Mouse (Mus musculus): ENCODE measurements around the gene Atg10. TPM values are rescaled to one million over a fixed set of nuclear protein-coding genes. Genes with fewer than 3 reads are reported as not detected.

Atg10 gene
- polyA plus RNA-seq, 1 experiment from 2014 or later = 7.3 TPM

DNA sequence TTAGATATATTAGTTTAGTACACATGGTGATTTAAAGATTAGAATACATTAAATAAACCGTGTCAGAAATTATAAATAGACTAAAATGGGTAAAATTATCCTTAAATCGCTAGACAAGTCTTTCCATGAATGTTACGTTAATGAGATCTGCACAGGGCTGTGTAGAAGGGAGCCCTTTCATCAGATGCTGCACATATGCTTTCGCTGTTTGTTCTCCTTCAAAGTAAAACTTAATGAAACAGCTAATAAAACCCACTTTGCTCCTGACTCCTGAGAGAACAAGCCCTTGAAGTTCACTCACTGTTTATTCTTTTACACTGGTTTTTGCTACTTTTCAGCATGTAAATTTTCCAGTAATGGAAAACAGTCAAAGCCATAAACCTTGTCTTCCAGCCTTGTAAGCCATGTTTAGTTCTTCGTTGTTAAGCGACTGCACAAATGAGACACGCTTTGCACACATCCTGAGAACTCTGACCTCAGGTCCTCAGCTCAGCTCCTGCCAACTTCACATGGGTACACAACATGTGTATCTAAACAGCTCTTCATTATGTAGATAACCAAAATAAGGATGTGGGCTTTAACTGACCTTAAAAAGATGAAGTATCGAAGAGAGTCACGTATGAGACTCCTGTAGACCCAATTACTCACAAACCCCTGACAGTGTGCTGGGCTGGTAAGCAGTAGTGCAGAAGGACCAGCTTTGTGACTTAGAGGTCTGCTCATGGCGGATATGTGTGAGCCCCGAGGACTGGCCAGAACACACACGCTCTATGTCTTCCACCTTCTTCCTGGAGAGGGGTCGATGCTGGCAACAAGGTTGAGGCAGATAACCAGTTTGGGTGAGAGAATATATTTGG, 36.2 kb downstream of the Atg10 start:
- H3K27ac ChIP-seq = no peak overlapping the region
- WGBS (ENCODE audit: missing documents) = 96% methylated on average over 13 of the region's 13 CpGs
- H3K4me3 ChIP-seq (ENCODE audit: inconsistent target) = no peak overlapping the region
- H3K36me3 ChIP-seq (ENCODE audit: inconsistent target) = no peaks in the 10 kb centered on the region
- H3K79me2 ChIP-seq (ENCODE audit: inconsistent target) = no peaks in the 10 kb centered on the region

DNA sequence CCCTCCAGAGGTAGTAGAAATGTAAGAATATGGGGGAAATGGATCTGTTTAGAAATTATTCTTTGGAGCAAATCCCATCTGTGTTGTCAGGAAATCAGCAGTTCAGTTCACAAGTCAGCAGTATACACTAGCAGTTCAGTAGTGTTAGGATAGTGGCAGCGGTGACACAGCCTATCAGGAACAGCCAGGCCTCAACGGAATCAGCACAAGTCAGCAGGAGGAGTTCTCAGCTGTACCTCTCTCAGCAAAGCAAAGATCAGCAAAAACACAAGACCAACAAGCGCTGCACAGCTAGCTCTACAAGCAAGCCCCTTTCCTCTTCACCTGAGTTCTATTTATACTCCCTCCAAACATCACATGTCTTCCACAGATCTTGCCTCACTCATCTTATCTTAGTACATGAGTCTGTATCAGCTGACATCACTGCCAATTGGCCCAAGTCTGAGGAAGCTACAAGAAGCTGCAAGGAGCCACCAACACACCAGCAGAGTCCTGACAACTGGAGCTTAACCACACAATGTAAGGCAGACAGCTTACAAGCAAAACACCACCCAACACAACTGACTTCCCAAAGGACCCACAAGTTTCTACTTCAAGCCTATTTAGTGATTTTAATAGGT, 38.4 kb downstream of the Atg10 start:
- Histone ChIP-seq H3K79me2 (ENCODE audit: inconsistent target) (no peaks in the 10 kb centered on the region), H3K4me3 (ENCODE audit: inconsistent target) (no peak overlapping the region), H3K36me3 (ENCODE audit: inconsistent target) (no peaks in the 10 kb centered on the region), H3K27ac (no peak overlapping the region)
- WGBS (ENCODE audit: missing documents) = 100% methylated on average over 3 of the region's 3 CpGs

DNA sequence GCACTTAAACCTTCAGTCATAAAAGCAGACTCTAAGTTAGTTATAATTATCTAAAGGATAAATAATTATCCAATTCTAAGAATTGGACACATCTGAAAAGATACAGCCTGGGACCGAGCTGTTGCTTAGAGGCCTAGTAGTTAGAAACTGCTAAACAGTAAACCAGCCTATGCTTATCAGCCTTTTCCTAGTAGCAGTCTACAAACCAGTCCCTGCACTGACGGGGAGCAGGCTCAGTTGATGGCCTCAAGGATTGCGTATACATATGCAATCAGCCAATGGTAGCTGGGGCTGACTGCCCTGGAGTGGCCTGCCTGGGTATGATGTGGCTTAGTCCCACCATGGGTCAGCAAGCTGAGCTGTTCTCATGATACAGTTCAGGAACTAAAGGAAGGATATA, 39.5 kb downstream of the Atg10 start:
- no peaks in the 10 kb centered on the region for H3K36me3 ChIP-seq (ENCODE audit: inconsistent target)
- H3K27ac ChIP-seq = no peak overlapping the region
- no peaks in the 10 kb centered on the region for H3K79me2 ChIP-seq (ENCODE audit: inconsistent target)
- WGBS (ENCODE audit: missing documents) = 90% methylated on average over 3 of the region's 3 CpGs
- H3K4me3 ChIP-seq (ENCODE audit: inconsistent target) = no peak overlapping the region

DNA sequence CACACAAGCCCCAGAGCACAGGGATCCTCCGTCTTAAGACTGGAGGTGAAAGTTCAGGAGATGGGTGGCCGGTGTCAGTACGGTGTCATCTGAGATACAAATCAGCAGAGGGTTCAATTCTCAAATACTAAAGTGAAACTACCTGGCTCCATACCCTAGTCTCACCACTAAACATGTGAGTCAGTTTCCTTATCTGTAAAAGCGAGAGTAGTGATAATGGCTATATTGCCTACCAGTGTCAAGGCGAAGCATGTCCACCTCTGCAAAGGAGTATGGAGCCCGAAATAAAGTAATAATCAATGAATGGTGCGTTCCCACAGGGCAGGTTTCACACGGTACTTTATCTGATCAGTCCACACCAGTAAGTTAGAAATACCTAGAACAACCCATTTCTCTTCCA, 43.4 kb downstream of the Atg10 start:
- WGBS (ENCODE audit: missing documents) = 96% methylated on average over 8 of the region's 8 CpGs

DNA sequence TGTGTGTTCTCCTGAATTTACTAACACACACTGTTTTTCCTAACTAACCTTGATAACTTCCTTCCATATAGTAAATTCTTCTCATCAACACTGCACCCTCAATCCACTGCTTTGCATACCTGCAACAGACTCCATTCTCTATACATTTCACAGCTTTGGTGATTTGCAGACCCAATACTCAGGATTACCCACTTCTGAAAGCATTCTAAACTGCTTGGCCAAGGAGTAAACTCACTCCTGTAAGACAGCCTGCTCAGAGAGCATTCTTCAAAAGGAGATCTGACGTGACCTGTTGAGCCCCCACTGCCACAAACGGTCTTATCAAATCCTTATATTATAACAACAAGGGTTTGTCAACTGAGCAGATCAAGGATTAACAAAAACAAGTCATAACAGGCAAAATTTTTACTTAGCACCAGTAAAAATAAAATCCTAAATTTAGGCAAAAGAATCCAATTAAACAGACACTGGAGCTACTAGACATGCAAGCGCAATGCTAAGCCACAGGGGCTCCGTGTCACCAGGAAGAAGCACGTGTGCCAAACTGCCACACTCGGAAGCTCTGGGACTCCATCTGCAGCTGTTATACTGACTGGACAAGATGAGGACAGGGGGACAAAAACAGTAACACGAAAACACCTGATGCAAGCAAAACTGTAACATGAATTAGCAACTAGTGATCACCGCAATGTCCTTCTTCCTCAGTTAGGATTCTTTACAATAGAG, 44.4 kb downstream of the Atg10 start:
- no peaks in the 10 kb centered on the region for H3K36me3 ChIP-seq (ENCODE audit: inconsistent target)
- H3K27ac ChIP-seq = no peak overlapping the region
- WGBS (ENCODE audit: missing documents) = 89% methylated on average over 8 of the region's 8 CpGs
- no peaks in the 10 kb centered on the region for H3K79me2 ChIP-seq (ENCODE audit: inconsistent target)
- H3K4me3 ChIP-seq (ENCODE audit: inconsistent target) = no peak overlapping the region

More for the DNA sequence above, 43.4 kb downstream of the Atg10 start:
- H3K36me3 ChIP-seq (ENCODE audit: inconsistent target) = no peaks in the 10 kb centered on the region
- H3K79me2 ChIP-seq (ENCODE audit: inconsistent target) = no peaks in the 10 kb centered on the region
- H3K4me3 ChIP-seq (ENCODE audit: inconsistent target) = no peak overlapping the region
- no peak overlapping the region for H3K27ac ChIP-seq

DNA sequence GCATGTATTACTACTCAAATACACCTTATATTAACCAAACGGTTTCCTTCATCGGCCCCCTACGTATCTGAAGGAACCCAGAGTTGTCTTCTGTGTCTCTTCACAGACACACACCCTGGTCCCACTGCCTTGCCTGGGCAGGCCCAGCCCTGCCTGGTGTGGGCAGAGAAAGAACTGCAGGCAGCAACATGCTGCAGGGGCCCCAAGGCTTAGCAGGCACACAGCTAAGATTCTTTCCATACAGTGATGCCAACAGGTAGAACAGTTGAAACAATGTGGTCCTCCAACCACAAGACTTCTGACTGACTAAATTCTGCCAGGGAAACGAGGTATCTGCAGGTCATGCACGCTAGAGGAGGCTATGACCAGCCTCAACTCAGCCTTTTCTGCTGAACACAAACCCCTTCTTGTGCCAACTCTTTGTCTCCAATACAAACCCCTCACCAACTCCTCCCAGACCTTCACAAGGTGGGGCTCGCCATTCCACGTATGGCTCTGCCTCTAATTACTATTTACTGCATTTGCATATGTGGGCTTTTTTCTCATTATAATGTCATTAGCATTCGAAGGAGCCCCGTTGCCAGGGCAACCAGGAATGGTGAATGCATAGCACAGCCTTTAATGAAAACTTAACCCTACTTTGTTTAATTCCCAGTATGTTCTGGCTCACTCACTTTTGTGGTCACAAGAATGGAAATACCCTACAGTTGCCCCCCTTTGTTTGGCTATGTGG, 45.2 kb downstream of the Atg10 start:
- 86% methylated on average over 9 of the region's 9 CpGs for WGBS (ENCODE audit: missing documents)
- no peak overlapping the region for H3K27ac ChIP-seq
- H3K4me3 ChIP-seq (ENCODE audit: inconsistent target) = no peak overlapping the region
- H3K79me2 ChIP-seq (ENCODE audit: inconsistent target) = no peaks in the 10 kb centered on the region
- no peaks in the 10 kb centered on the region for H3K36me3 ChIP-seq (ENCODE audit: inconsistent target)

DNA sequence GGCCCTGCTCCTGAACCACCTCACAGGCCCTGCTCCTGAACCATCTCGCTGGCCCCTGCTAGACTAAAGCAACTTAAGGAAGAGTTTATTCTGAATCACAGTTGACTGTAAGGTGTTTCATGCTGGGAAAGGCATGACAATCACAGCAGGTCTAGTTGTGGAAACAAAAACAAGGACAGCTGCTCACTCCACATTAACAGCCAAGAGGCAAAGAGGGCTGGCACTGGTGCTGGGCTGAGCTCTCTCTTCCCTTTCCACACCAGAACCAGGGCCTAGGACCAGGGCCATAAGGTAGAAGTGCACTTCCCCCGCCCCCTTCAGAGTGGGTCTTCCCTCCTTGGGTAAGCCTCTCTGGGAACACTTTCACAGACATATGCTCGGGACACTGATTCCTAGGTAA, 48.4 kb downstream of the Atg10 start:
- Histone ChIP-seq H3K4me3 (ENCODE audit: inconsistent target) (no peak overlapping the region), H3K36me3 (ENCODE audit: inconsistent target) (no peaks in the 10 kb centered on the region), H3K27ac (no peak overlapping the region), H3K79me2 (ENCODE audit: inconsistent target) (no peaks in the 10 kb centered on the region)
- WGBS (ENCODE audit: missing documents) = 97% methylated on average over 3 of the region's 3 CpGs

DNA sequence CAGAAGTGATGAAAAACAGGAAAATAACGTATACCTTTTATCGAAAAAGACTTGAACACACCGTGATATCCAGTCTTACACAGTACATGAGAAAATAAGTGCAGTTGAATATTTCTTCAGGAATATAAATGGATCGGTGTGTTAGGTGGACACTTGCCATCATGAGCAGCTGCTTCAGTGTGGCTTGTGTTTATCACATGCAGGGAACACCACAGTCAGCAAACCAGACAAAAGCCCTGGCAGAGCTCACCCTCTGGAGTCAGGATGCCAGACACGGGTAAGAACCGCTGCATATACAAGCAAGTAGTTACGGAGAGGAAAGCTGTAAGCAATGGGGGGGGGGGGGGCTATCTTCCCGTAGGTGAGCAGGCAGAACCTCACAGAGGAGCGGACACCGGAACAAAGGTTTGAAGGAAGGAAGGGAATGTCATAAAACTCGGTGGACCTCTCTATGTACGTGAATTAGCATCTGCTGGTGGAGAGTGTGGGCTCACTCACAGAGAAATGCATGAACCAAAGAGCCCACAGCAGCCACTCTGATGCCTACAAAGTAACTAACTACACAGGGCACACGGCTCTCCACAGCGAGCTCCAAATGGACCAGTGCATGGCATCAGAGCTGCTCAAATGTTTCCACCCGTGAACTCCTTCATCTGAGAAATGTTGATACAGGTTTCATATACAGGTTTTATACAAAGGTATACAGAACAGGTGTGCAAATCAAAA, 51.8 kb downstream of the Atg10 start:
- Histone ChIP-seq H3K36me3 (ENCODE audit: inconsistent target) (no peaks in the 10 kb centered on the region), H3K27ac (no peak overlapping the region), H3K4me3 (ENCODE audit: inconsistent target) (no peak overlapping the region), H3K79me2 (ENCODE audit: inconsistent target) (no peaks in the 10 kb centered on the region)
- WGBS (ENCODE audit: missing documents) = 95% methylated on average over 15 of the region's 15 CpGs

DNA sequence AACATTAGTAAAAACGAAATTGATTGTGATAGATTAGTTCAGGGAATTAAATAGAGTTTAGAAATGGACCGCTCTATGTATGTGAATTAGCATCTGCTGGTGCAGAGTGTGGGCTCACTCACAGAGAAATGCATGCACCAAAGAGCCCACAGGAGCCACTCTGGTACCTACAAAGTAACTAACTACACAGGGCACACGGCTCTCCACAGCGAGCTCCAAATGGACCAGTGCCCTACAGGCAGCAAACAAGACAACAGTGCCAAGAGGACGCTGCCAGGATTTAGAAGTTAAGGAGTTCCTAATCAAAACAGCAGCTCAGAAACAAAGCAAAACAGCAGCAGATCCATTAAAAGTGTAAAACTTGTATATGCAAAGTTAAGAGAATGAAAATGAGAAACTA, 52.6 kb downstream of the Atg10 start:
- Histone ChIP-seq H3K27ac (no peak overlapping the region), H3K36me3 (ENCODE audit: inconsistent target) (no peaks in the 10 kb centered on the region), H3K79me2 (ENCODE audit: inconsistent target) (no peaks in the 10 kb centered on the region), H3K4me3 (ENCODE audit: inconsistent target) (no peak overlapping the region)
- 95% methylated on average over 5 of the region's 5 CpGs for WGBS (ENCODE audit: missing documents)

DNA sequence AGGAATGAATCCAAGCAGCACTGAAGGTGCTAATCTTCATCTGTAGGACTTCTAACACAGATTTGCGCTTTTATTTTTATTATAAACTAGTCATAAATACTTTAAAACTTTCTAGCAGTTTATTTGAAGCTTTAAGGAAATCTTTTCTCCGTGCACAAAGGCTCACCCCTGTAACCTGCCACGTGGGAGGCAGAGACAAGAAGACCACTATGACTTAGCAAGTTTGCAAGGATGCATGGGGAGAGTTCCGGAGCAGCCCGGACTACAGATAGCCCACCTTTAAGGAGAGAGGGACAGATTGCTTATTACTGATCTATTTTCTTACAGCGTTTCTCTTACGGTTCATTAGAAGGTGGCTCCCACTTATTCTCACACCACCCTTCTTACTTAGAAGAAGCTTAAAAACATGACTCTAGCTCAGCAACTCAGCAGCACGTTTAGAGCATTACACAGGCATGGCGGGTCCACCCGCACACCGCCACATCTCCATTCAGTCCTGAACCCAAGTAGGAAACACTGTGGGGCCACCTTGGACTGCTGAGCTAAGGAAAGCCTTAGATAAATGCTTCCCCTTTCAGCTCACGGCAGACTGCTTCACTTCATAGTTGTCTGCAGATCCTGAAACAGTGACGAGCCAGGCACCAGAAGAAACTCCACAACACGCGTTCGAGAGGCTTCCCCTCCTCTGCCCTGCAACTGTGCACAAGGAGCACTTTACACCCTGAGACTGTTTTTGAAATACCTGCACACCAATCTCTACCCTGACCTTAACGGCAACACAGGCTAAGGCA, 54.0 kb downstream of the Atg10 start:
- Histone ChIP-seq H3K79me2 (ENCODE audit: inconsistent target) (no peaks in the 10 kb centered on the region), H3K4me3 (ENCODE audit: inconsistent target) (no peak overlapping the region), H3K36me3 (ENCODE audit: inconsistent target) (no peaks in the 10 kb centered on the region), H3K27ac (no peak overlapping the region)
- 7% methylated on average over 17 of the region's 17 CpGs for WGBS (ENCODE audit: missing documents)

DNA sequence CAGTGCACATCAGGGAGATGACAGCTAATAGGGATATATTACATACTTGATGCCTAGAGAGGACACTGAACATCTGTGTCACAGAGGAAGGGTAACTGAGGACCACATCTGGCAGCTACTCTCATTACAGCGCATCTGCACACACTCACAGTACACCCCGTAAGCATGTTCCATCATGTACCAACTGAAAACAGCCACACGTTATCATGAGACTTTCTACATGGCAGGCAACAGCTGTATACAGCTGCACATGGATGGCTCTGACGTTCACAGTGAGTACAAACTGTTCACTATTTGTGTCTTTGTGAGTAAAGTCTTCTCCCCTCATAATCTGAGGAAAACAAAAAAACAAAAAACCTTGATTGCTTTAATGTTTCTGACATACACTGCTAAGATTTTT, 55.3 kb downstream of the Atg10 start:
- H3K36me3 ChIP-seq (ENCODE audit: inconsistent target) = no peaks in the 10 kb centered on the region
- H3K4me3 ChIP-seq (ENCODE audit: inconsistent target) = no peak overlapping the region
- 93% methylated on average over 4 of the region's 4 CpGs for WGBS (ENCODE audit: missing documents)
- no peak overlapping the region for H3K27ac ChIP-seq
- H3K79me2 ChIP-seq (ENCODE audit: inconsistent target) = no peaks in the 10 kb centered on the region

DNA sequence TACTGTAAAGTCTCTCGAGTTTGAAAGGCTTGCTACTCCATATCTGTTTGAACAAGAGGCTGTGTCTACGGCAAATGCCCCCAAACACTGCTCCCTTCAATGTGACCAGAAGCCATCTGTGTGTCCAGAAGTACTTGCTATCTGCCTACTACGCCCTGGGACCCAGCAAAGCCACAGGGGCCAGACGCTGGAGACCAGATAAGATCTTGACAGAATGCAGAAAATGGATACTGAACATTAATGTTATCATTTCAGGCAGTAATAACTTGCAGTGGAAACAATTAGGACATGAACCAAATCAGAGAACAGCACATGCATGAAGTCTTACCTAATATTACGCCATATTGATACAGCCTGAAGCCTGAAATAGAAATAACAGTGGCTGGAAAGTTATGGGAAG, 56.2 kb downstream of the Atg10 start:
- no peak overlapping the region for H3K4me3 ChIP-seq (ENCODE audit: inconsistent target)

DNA sequence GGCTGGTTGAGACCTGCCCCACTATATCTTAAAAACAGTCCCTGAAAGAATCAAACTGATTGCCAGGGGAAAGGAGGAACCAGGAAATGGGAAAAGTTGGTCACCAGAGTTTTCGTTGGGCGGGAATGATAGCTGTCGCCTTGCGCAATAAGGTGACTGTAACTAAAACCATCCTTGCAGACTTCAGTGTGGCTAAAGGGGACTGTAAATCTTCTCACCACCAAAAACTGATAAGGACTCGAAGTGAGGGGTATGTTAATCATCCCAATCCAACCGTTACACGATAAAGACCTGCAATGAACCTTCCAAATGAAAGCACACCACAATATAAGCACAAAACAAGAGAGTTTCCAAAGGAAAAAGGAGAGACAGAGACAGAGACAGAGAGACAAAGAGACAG, 57.5 kb downstream of the Atg10 start:
- Histone ChIP-seq H3K27ac (no peak overlapping the region), H3K36me3 (ENCODE audit: inconsistent target) (no peaks in the 10 kb centered on the region), H3K79me2 (ENCODE audit: inconsistent target) (no peaks in the 10 kb centered on the region), H3K4me3 (ENCODE audit: inconsistent target) (no peak overlapping the region)
- 64% methylated on average over 7 of the region's 7 CpGs for WGBS (ENCODE audit: missing documents)

More for the DNA sequence above, 56.2 kb downstream of the Atg10 start:
- 82% methylated on average over 5 of the region's 5 CpGs for WGBS (ENCODE audit: missing documents)
- H3K79me2 ChIP-seq (ENCODE audit: inconsistent target) = no peaks in the 10 kb centered on the region
- no peak overlapping the region for H3K27ac ChIP-seq
- no peaks in the 10 kb centered on the region for H3K36me3 ChIP-seq (ENCODE audit: inconsistent target)

Data from macrophage (primary cell).